Mouse (Mus musculus): ENCODE results near the gene Wdr89.

Gene Wdr89

GRCm38 (mm10) chr12:75616158-75616791, 53.1 kb downstream of the Wdr89 start:
- no peak for DNase-seq (ENCODE audit: low read depth)

DNA sequence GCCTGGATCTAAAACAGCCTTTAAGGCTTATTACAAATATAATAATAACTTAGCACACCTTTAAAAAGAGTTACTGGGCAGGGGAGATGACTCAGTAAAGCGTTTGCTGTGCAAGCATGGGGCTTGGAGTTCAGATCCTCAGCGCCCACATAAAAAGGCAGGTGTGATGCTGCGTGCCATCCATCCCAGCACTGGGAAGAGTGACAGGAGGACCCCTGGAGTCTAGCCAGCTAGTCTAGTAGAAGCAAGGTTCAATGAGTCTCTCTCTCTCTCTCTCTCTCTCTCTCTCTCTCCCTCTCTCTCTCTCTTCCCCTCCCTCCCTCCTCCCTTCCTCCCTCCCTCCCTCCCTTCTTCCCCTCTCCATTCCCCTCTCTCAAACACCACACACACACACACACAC, 53.8 kb downstream of the Wdr89 start:
- DNase-seq (ENCODE audit: low read depth) = no peak

DNA sequence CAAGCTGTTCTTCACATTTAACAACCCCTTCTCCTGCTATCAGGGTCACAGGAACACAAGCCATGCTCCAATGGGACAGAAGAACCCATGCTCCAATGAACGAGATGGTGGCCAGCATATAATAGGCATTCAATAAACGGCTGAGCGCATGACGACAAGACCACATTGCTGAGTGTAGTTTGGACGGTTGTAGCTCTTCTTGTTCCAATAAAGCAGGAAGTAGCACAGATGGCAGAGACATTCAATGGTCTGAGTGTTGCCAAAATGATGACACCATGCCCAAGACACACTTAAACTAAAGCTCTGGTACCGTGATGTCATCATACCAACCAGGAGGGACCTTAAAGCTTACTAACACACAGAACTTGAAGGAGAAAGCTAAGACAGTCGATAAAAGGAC, 56.6 kb downstream of the Wdr89 start:
- no peak for DNase-seq (ENCODE audit: low read depth)

GRCm38 (mm10) chr12:75599490-75599889, 69.8 kb downstream of the Wdr89 start:
- DNase-seq (ENCODE audit: low read depth) = peak; percentile 20

GRCm38 (mm10) chr12:75598988-75599387, 70.3 kb downstream of the Wdr89 start:
- DNase-seq (ENCODE audit: low read depth) = no peak

- no peak for DNase-seq (ENCODE audit: low read depth)
Measured at GRCm38 (mm10) chr12:75597707-75598106, 71.6 kb downstream of the Wdr89 start.

DNA sequence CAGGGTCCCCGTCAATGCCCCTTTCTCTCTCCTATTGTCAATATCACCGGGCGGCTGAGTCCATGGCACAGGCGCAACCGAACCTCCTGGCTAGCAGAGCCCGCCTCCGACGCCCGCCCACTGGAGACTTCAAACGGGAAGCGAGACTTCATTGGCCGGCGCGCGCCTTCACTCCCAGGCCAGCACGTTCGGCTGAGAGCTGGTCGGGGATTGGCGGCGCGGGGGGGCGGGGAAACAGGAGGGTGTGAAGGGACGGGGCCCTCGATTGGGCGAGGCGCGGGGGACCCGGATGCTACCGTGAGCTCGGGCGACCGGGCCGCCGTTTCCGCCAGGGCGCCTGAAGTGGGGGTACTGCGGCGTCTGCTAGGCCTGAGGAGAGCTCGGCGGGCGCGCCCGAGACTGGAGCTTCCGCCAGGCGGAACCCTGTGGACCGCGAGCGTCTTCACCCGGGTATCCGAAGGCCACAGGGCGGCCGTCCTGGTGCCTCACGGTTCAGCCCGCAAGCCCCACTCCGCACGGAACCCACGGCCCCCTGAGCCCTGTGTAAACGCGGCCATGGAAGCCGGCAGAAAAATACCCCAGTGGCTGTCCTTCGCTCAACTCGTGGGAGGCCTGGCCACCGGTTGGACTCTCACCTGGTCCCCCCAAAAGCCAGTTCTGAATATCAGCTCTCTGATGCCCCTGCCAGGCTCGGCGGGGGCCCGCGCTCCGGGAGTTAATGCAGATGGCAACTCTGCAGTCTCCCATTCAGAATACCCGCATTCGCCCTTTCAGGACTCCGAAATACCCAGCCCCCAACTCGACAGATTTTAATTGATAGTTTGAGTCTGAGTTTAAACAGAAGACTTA, 73.0 kb downstream of the Wdr89 start, which contains the start of gene Ppp2r5e:
TSS of gene Ppp2r5e (minus strand) at position 92 of the 849 bp plus-strand sequence.
- DNase-seq (ENCODE audit: low read depth) = peak; percentile 82

GRCm38 (mm10) chr12:75595291-75596153, 73.8 kb downstream of the Wdr89 start:
- DNase-seq (ENCODE audit: low read depth) = no peak

DNA sequence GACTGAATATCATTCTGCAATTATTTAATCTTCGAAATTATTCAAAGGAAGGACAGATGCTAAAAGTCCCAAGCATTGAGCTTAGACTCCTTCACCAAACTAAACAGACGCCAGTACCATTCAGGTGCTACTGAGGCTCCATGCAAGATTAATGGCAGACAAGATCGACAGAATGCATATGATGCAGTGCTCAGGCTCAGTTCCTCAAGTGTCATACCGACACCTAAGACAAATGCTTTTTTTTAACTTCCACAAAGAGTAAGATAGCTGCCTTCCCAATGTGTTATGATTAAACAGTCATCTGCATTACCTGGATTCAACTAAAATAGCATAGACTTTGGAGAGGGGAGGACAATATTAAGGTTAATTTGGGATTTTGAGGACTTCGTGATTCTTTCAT, 74.9 kb downstream of the Wdr89 start:
- DNase-seq (ENCODE audit: low read depth) = no peak

- no peak for DNase-seq (ENCODE audit: low read depth)
Measured at GRCm38 (mm10) chr12:75593817-75594216, 75.5 kb downstream of the Wdr89 start.

DNA sequence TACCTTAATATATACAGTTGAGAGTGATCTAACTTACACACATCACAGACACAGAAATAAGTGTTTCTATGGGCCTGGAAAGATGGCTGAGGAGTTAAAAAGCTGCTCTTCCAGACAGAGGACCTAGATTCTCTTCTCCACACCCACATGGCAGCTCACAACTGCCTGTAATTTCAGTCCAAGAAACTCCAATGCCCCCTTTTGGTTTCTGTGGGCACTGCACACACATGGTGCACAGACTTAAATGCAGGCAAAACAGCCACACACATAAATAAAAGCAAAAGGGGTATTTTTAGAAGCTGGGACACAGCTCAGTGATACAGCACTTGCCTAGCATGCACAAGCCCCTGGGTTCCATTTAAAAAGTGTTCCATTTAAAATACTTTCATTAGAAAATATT, 81.8 kb downstream of the Wdr89 start:
- no peak for DNase-seq (ENCODE audit: low read depth)

- no peak for DNase-seq (ENCODE audit: low read depth)
Measured at GRCm38 (mm10) chr12:75583776-75584175, 85.6 kb downstream of the Wdr89 start.

Measured in fibroblast of lung, adult 2 months (primary cell).